Mouse (Mus musculus) testis, adult 2 months (tissue): ENCODE results near the gene Obscn. TPM values are rescaled to one million over a fixed set of nuclear protein-coding genes. Genes with fewer than 3 reads are reported as not detected.
A peak's percentile ranks its signal among the peaks of the same experiment; 100 is the strongest.

Experiments used
- H3K27ac ChIP-seq: fragments of 200-500 bp; 2 replicates; pipeline ENCODE4 v1.5.1; 2012; ENCODE audit warnings: low read depth, low read length; ENCODE audit not compliant: control insufficient read depth, insufficient read depth
- H3K27me3 ChIP-seq: fragments of 200-500 bp; 2 replicates; pipeline ENCODE4 v1.6.1; 2012; ENCODE audit warnings: mild to moderate bottlenecking, low read length, moderate library complexity; ENCODE audit not compliant: control insufficient read depth, insufficient read depth
- H3K36me3 ChIP-seq: fragments of 200-500 bp; 2 replicates; pipeline ENCODE4 v1.6.1; 2012; ENCODE audit warnings: mild to moderate bottlenecking, low read length; ENCODE audit not compliant: control insufficient read depth, insufficient read depth
- H3K4me1 ChIP-seq: fragments of 200-500 bp; 2 replicates; pipeline ENCODE4 v1.6.1; 2012; ENCODE audit warnings: low read length; ENCODE audit not compliant: control insufficient read depth, insufficient read depth
- H3K4me3 ChIP-seq: fragments of 200-500 bp; 2 replicates; pipeline ENCODE4 v1.5.1; 2012; ENCODE audit warnings: low read depth, mild to moderate bottlenecking, low read length, moderate library complexity, mixed read lengths; ENCODE audit not compliant: control insufficient read depth
- CTCF ChIP-seq: fragments of 200-500 bp; IDR thresholded peaks from 2 replicates; pipeline ENCODE4 v1.5.1; 2012; ENCODE audit warnings: low read depth, mild to moderate bottlenecking, inconsistent platforms, low read length, moderate library complexity; ENCODE audit not compliant: control insufficient read depth, insufficient read depth, insufficient replicate concordance
- POLR2A ChIP-seq: fragments of 200-500 bp; IDR thresholded peaks from 2 replicates; pipeline ENCODE4 v1.6.1; 2012; ENCODE audit warnings: low read depth, mild to moderate bottlenecking, inconsistent platforms, low read length, moderate library complexity; ENCODE audit not compliant: control insufficient read depth
- polyA plus RNA-seq: library from polyadenylated mRNA; depleted of rRNA; stranded (reverse); fragments of >200 nt; gene quantifications from 2 replicates; pipeline ENCODE4 v1.2.3, GENCODE M21; 2012; rRNA removed

Gene Obscn
- 1.9 and 2.8 TPM in 2 replicates for polyA plus RNA-seq

DNA sequence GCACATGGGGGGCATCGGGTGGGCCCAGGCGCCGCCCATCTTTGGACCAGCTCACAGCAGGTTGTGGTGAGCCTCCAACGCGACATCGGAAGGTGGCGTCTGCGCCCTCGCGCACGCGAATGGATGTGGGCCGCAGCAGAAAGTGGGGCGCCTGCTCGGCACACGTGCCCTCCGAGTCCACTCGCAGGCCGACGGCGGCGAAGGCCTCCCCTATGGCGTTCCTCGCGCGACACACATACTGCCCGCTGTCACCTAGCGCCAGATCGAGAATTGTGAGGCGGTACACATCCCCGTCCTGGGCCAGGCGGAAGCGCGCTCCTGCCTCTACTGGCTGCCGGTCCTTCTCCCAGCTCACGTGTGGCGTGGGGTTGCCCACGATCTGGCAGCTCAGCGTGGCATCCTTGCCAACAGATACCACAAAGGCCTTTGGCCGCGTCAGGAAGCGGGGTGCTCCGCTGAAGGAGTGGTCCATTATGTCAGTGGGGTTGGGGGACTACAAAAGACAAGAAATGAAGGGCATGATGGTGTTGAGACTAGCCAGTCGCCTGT, at the start of gene Obscn:
TSS of gene Obscn (minus strand) at position 499 of the 549 bp plus-strand sequence.
- H3K4me1 ChIP-seq: peaks cover 16% of the 10 kb centered on the region
- H3K4me3 ChIP-seq: peak within 1 kb of the TSS; percentile 56
- no peak within 1 kb of the TSS for H3K27ac ChIP-seq
- no peaks in the 10 kb centered on the region for H3K27me3 ChIP-seq
- TF ChIP-seq CTCF (no peak), POLR2A (no peak)
- H3K36me3 ChIP-seq: no peaks in the 10 kb centered on the region

DNA sequence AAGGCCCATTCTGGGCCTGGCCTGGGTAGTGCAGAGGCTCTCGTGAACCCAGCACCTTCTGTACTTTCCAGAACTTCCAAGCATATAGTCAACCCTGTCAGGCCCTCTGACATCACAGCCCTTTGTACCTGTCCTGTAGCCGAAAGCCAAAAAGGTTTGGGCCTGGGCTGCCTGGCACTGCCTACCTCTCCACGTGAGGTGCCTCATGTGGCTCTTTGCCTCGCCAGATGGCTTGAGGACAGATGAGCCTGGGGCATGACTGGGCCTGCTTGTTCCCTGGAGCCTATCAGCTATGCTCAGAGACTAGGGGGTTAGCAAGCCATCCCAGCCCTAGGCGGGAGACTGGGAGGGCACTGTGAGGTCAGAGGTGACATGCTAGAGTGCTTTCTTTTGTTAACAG, 49.3 kb upstream of the Obscn start:
- TF ChIP-seq CTCF: no peak
- 0 out of 2 replicates have a peak, but pooled peaks have one; percentile 23 for TF ChIP-seq POLR2A
- Histone ChIP-seq H3K27me3 (no peaks in the 10 kb centered on the region), H3K4me1 (no peaks in the 10 kb centered on the region; the same call in 1 of the 2 replicates), H3K27ac (no peak overlapping the region), H3K4me3 (no peak overlapping the region), H3K36me3 (no peaks in the 10 kb centered on the region; the same call in 1 of the 2 replicates)

DNA sequence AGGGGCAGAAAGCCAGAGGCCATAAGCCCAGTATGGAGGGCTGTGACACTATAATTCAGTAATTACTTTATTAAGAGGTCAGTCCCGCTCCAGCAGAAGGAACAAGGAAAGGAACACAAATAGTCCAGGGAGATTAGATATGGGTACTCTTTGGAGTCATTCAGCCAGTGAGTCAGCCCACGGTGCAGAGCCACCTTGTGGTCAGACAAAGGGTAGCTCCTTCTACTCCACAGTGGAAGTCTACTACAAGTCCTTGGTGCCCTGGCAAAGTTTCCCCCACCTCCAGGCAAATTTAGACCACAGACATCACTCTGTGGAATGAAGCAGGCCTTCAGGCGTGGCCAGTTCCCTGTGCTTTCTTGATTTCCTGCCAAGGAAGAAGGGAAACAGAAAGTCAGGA, 47.6 kb upstream of the Obscn start:
- H3K27me3 ChIP-seq: no peaks in the 10 kb centered on the region
- H3K4me3 ChIP-seq: no peak overlapping the region
- TF ChIP-seq CTCF (peak; percentile 51; the same call in 1 of the 2 replicates), POLR2A (no peak)
- H3K27ac ChIP-seq: peak overlapping the region; percentile 50
- no peaks in the 10 kb centered on the region; the same call in 1 of the 2 replicates for H3K36me3 ChIP-seq
- H3K4me1 ChIP-seq: no peaks in the 10 kb centered on the region; the same call in 1 of the 2 replicates

DNA sequence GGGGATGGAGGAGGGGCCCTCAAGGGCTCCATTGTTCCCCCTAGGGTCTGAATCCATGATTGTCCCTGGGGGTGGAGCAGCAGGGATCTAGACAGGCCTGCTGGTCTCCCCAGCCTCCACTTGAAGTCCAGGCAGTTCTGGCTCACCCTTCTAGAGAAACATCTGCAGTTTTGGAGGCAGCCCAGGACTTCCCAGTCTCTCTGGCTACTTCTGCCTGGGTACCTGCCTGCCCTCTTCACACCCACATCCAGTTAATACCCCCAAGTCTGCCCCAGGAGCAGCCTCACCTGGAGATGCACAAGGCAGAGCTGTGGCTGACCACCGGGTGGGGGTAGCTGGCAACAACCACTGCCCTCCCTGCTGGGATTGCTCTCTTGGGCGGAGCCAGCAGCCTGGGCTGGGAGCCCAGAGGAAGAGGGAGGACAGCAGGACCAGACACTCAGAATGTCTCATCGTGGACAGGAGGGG, 46.7 kb upstream of the Obscn start, which contains the start of gene Gjc2:
TSS of gene Gjc2 (minus strand) at position 350 of the 468 bp plus-strand sequence.
- no peaks in the 10 kb centered on the region; the same call in 1 of the 2 replicates for H3K4me1 ChIP-seq
- no peaks in the 10 kb centered on the region for H3K27me3 ChIP-seq
- H3K27ac ChIP-seq: peak within 1 kb of the TSS; percentile 50
- TF ChIP-seq CTCF (no peak), POLR2A (no peak)
- H3K36me3 ChIP-seq: no peaks in the 10 kb centered on the region; the same call in 1 of the 2 replicates
- no peak within 1 kb of the TSS for H3K4me3 ChIP-seq

DNA sequence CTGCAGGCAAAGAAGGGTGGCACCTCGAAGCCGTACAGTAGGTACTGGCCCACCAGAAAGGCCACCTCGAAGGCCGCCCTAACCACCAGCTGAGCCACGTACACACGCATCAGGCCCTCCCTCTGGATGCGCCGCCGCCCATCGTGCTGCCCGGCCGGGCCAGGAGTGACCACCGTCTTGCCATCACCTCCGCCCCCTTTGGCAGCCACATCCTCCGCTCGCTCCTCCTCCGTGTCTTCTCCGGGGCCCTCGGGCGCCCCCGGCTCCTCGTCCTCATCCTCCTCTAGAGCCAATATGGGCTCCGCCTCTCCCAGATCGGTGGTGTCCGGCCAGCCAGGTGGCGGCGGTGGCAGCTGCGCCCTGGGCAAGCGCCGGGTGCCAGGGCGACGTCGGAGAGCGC, 40.7 kb upstream of the Obscn start:
- Histone ChIP-seq H3K4me1 (peaks cover 7% of the 10 kb centered on the region), H3K27me3 (no peaks in the 10 kb centered on the region), H3K4me3 (peak overlapping the region; percentile 25), H3K36me3 (no peaks in the 10 kb centered on the region), H3K27ac (no peak overlapping the region)
- no peak for TF ChIP-seq POLR2A
- no peak for TF ChIP-seq CTCF

DNA sequence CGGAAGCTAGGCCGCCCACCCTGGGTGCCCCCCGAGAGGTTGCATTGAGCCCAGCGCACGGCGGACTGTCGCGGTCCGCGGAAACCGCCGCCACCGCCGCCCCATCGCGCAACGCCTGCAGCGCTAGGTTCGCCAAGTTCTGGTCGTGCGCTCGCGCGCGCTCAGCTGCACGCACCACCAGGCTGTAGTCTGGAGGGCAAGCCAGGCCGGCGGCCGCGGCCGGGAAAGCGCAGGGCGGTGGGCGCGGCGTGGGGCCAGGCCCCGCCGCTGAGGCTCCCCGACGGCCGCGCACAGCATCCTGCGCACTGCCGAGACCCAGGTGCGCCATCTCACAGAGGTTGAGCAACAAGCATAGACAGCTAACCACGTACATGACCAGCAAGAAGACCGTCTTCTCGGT, 40.3 kb upstream of the Obscn start:
- H3K27me3 ChIP-seq: no peaks in the 10 kb centered on the region
- H3K27ac ChIP-seq: no peak overlapping the region
- TF ChIP-seq CTCF: no peak
- peak; percentile 53 for TF ChIP-seq POLR2A
- H3K36me3 ChIP-seq: no peaks in the 10 kb centered on the region
- peak overlapping the region; percentile 25 for H3K4me3 ChIP-seq
- peaks cover 7% of the 10 kb centered on the region for H3K4me1 ChIP-seq

DNA sequence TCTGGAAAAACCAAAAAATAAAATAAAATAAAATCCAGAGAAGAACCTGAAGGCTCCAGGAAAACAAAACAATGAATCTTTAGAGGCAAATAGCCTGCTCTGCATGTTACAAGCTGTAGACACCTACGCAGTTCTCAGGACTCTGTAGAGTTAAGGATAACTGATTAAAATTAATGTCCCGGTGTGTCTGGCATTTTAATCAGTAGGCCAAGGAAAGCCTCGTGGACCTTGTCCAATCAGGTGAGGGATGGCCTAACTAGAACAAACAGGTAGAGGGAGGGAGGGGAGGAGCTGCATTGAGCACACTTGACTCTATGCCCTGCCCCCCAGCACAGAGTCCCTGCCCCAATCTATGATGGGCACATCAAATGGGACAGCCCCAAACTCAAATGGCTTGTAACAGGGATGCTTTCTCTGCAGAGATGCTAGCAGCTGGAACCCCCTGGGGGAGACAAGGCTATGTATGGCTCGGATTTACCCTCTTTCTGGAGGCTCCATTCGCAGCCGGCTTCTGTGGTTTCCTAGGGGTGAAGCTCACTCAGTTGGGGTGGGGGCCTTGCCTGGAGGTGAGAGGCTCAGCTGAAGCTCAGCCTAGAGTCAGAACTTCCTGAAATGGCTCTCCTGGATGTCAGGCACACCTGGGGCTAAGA, 38.1 kb upstream of the Obscn start:
- no peak for TF ChIP-seq POLR2A
- TF ChIP-seq CTCF: no peak
- no peak overlapping the region for H3K27ac ChIP-seq
- no peaks in the 10 kb centered on the region for H3K27me3 ChIP-seq
- H3K36me3 ChIP-seq: no peaks in the 10 kb centered on the region
- H3K4me1 ChIP-seq: peaks cover 7% of the 10 kb centered on the region
- H3K4me3 ChIP-seq: no peak overlapping the region
